Mouse (Mus musculus): ENCODE measurements around the gene Brd7. TPM values are rescaled to one million over a fixed set of nuclear protein-coding genes. Genes with fewer than 3 reads are reported as not detected.

Brd7 gene
- polyA plus RNA-seq, 1 experiment from 2014 or later: 61.3 TPM

GRCm38 (mm10) chr8:88320134-88320533 is 41.9 kb downstream of the Brd7 start:
- peaks cover 100% of the 10 kb centered on the region for H3K36me3 ChIP-seq
- ATAC-seq: no peak
- H3K4me1 ChIP-seq: no peaks in the 10 kb centered on the region
- no peak overlapping the region for H3K27ac ChIP-seq
- H3K4me3 ChIP-seq: no peak overlapping the region
- WGBS (ENCODE audit: insufficient replicate concordance): 97% methylated on average over 6 of the region's 6 CpGs
- H3K9ac ChIP-seq: no peak overlapping the region
- no peak overlapping the region for H3K4me2 ChIP-seq
- no peaks in the 10 kb centered on the region for H3K27me3 ChIP-seq (replicated peaks)
- no peaks in the 10 kb centered on the region for H3K9me3 ChIP-seq (replicated peaks)

- Histone ChIP-seq H3K4me2 (no peak overlapping the region), H3K27me3 (replicated peaks) (no peaks in the 10 kb centered on the region), H3K27ac (no peak overlapping the region), H3K9ac (no peak overlapping the region), H3K36me3 (peaks cover 100% of the 10 kb centered on the region), H3K9me3 (replicated peaks) (no peaks in the 10 kb centered on the region), H3K4me3 (no peak overlapping the region), H3K4me1 (no peaks in the 10 kb centered on the region)
- 96% methylated on average over 8 of the region's 8 CpGs for WGBS (ENCODE audit: insufficient replicate concordance)
- no peak for ATAC-seq
These were observed 43.8 kb downstream of the Brd7 start for GRCm38 (mm10) chr8:88318151-88318550.

- Histone ChIP-seq H3K27ac (no peak overlapping the region), H3K27me3 (replicated peaks) (no peaks in the 10 kb centered on the region), H3K9me3 (replicated peaks) (no peaks in the 10 kb centered on the region), H3K36me3 (peaks cover 100% of the 10 kb centered on the region), H3K4me3 (no peak overlapping the region), H3K4me1 (no peaks in the 10 kb centered on the region), H3K4me2 (no peak overlapping the region), H3K9ac (no peak overlapping the region)
- WGBS (ENCODE audit: insufficient replicate concordance): 83% methylated on average over 5 of the region's 5 CpGs
- ATAC-seq: no peak
These were observed 44.7 kb downstream of the Brd7 start for GRCm38 (mm10) chr8:88317341-88317740.

- H3K27me3 ChIP-seq (replicated peaks): no peaks in the 10 kb centered on the region
- WGBS (ENCODE audit: insufficient replicate concordance): 71% methylated on average over 8 of the region's 8 CpGs
- H3K36me3 ChIP-seq: peaks cover 100% of the 10 kb centered on the region
- H3K9ac ChIP-seq: no peak overlapping the region
- H3K4me1 ChIP-seq: no peaks in the 10 kb centered on the region
- ATAC-seq: no peak
- H3K4me3 ChIP-seq: no peak overlapping the region
- no peaks in the 10 kb centered on the region for H3K9me3 ChIP-seq (replicated peaks)
- H3K27ac ChIP-seq: no peak overlapping the region
- H3K4me2 ChIP-seq: no peak overlapping the region
These were observed 45.7 kb downstream of the Brd7 start for GRCm38 (mm10) chr8:88316139-88316931.

- Histone ChIP-seq H3K4me1 (no peaks in the 10 kb centered on the region), H3K9me3 (replicated peaks) (no peaks in the 10 kb centered on the region), H3K9ac (no peak overlapping the region), H3K4me2 (no peak overlapping the region), H3K4me3 (no peak overlapping the region), H3K27me3 (replicated peaks) (no peaks in the 10 kb centered on the region), H3K27ac (no peak overlapping the region), H3K36me3 (peaks cover 100% of the 10 kb centered on the region)
- 92% methylated on average over 8 of the region's 8 CpGs for WGBS (ENCODE audit: insufficient replicate concordance)
- ATAC-seq: no peak
These were observed 46.7 kb downstream of the Brd7 start for GRCm38 (mm10) chr8:88315302-88315701.

GRCm38 (mm10) chr8:88313991-88314390 is 48.0 kb downstream of the Brd7 start:
- no peak for ATAC-seq
- no peaks in the 10 kb centered on the region for H3K9me3 ChIP-seq (replicated peaks)
- no peak overlapping the region for H3K9ac ChIP-seq
- no peak overlapping the region for H3K4me2 ChIP-seq
- H3K36me3 ChIP-seq: peaks cover 100% of the 10 kb centered on the region
- no peak overlapping the region for H3K27ac ChIP-seq
- no peaks in the 10 kb centered on the region for H3K27me3 ChIP-seq (replicated peaks)
- 86% methylated on average over 12 of the region's 12 CpGs for WGBS (ENCODE audit: insufficient replicate concordance)
- no peak overlapping the region for H3K4me3 ChIP-seq
- H3K4me1 ChIP-seq: no peaks in the 10 kb centered on the region; the same call in 1 of the 2 replicates

GRCm38 (mm10) chr8:88312966-88313365 is 49.0 kb downstream of the Brd7 start:
- H3K4me3 ChIP-seq: no peak overlapping the region
- H3K9ac ChIP-seq: no peak overlapping the region
- peaks cover 3% of the 10 kb centered on the region; the same call in 1 of the 2 replicates for H3K4me1 ChIP-seq
- 79% methylated on average over 8 of the region's 8 CpGs for WGBS (ENCODE audit: insufficient replicate concordance)
- H3K4me2 ChIP-seq: no peak overlapping the region
- no peaks in the 10 kb centered on the region for H3K9me3 ChIP-seq (replicated peaks)
- H3K27me3 ChIP-seq (replicated peaks): no peaks in the 10 kb centered on the region
- peaks cover 100% of the 10 kb centered on the region for H3K36me3 ChIP-seq
- H3K27ac ChIP-seq: no peak overlapping the region
- ATAC-seq: no peak

GRCm38 (mm10) chr8:88310286-88310685 is 51.7 kb downstream of the Brd7 start:
- no peak overlapping the region for H3K9ac ChIP-seq
- H3K27ac ChIP-seq: no peak overlapping the region
- no peak overlapping the region for H3K4me3 ChIP-seq
- no peak for ATAC-seq
- peaks cover 14% of the 10 kb centered on the region for H3K4me1 ChIP-seq
- no peaks in the 10 kb centered on the region for H3K27me3 ChIP-seq (replicated peaks)
- 93% methylated on average over 13 of the region's 13 CpGs for WGBS (ENCODE audit: insufficient replicate concordance)
- peaks cover 95% of the 10 kb centered on the region for H3K36me3 ChIP-seq
- no peak overlapping the region for H3K4me2 ChIP-seq
- H3K9me3 ChIP-seq (replicated peaks): no peaks in the 10 kb centered on the region

GRCm38 (mm10) chr8:88309881-88310280 is 52.1 kb downstream of the Brd7 start:
- 0 out of 2 replicates have a peak, but pooled peaks have one; percentile 10 for ATAC-seq
- H3K36me3 ChIP-seq: peaks cover 91% of the 10 kb centered on the region
- 79% methylated on average over 7 of the region's 7 CpGs for WGBS (ENCODE audit: insufficient replicate concordance)

GRCm38 (mm10) chr8:88309274-88309873 is 52.6 kb downstream of the Brd7 start:
- no peaks in the 10 kb centered on the region for H3K9me3 ChIP-seq (replicated peaks)
- no peak overlapping the region for H3K4me2 ChIP-seq
- no peak overlapping the region for H3K27ac ChIP-seq
- ATAC-seq: no peak
- peaks cover 19% of the 10 kb centered on the region for H3K4me1 ChIP-seq
- no peak overlapping the region for H3K9ac ChIP-seq
- no peaks in the 10 kb centered on the region for H3K27me3 ChIP-seq (replicated peaks)
- no peak overlapping the region for H3K4me3 ChIP-seq
- WGBS (ENCODE audit: insufficient replicate concordance): 57% methylated on average over 10 of the region's 10 CpGs
- H3K36me3 ChIP-seq: peaks cover 91% of the 10 kb centered on the region

More at GRCm38 (mm10) chr8:88309881-88310280, 52.1 kb downstream of the Brd7 start:
- Histone ChIP-seq H3K9me3 (replicated peaks) (no peaks in the 10 kb centered on the region), H3K27ac (no peak overlapping the region), H3K4me1 (peaks cover 14% of the 10 kb centered on the region), H3K4me3 (no peak overlapping the region), H3K9ac (no peak overlapping the region), H3K27me3 (replicated peaks) (no peaks in the 10 kb centered on the region), H3K4me2 (no peak overlapping the region)

GRCm38 (mm10) chr8:88307736-88308135 is 54.3 kb downstream of the Brd7 start:
- no peak overlapping the region for H3K4me2 ChIP-seq
- H3K36me3 ChIP-seq: peaks cover 90% of the 10 kb centered on the region
- H3K9ac ChIP-seq: no peak overlapping the region
- WGBS (ENCODE audit: insufficient replicate concordance): 87% methylated on average over 4 of the region's 4 CpGs
- no peaks in the 10 kb centered on the region for H3K9me3 ChIP-seq (replicated peaks)
- H3K27me3 ChIP-seq (replicated peaks): no peaks in the 10 kb centered on the region
- ATAC-seq: no peak
- no peak overlapping the region for H3K27ac ChIP-seq
- no peak overlapping the region for H3K4me3 ChIP-seq
- H3K4me1 ChIP-seq: peaks cover 36% of the 10 kb centered on the region

GRCm38 (mm10) chr8:88306511-88306910 is 55.5 kb downstream of the Brd7 start:
- 71% methylated on average over 14 of the region's 14 CpGs for WGBS (ENCODE audit: insufficient replicate concordance)
- H3K27me3 ChIP-seq (replicated peaks): no peaks in the 10 kb centered on the region
- H3K9me3 ChIP-seq (replicated peaks): no peaks in the 10 kb centered on the region
- no peak overlapping the region; the same call in 1 of the 2 replicates for H3K27ac ChIP-seq
- ATAC-seq: 0 out of 2 replicates have a peak, but pooled peaks have one; percentile 11
- peaks cover 48% of the 10 kb centered on the region for H3K4me1 ChIP-seq
- no peak overlapping the region for H3K9ac ChIP-seq
- no peak overlapping the region for H3K4me3 ChIP-seq
- no peak overlapping the region for H3K4me2 ChIP-seq
- H3K36me3 ChIP-seq: peaks cover 83% of the 10 kb centered on the region
